Mouse (Mus musculus): ENCODE data around the gene Ildr1. TPM values are rescaled to one million over a fixed set of nuclear protein-coding genes. Genes with fewer than 3 reads are reported as not detected.

Ildr1 gene
- total RNA-seq (2021): under 1 TPM; 0.07 to 0.19 TPM
- long read RNA-seq, experiment 1: 0 reads
- long read RNA-seq, experiment 2: 0 reads

DNA sequence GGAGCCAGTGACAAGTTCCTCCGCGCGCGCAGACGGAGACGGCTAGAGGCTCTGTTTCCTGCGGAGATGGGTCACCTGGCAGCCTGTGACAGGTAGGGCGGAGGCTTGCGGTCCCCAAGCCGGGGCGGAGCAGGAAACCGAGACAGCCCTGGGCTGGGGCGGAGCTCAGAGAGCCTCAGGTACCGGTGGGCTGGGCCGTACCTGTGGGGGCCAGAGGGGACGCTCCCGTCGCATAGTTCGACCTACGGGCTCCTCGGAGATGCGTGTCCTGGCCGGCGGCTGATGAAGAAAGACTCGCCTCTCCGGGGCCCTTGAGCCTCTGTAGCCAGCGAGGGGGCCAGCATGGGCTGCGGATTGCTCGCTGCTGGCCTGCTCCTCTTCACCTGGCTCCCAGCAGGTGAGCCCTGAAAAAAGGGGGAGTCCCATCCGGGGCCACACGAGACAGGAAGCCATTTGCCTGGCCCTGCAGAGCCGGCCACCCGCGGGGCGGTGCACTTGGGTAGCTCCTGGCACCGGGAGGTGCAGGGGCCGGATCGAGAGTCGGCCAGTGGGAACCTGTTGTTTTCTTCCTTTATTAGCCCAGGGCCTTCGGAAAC is at the start of gene Ildr1:
TSS of gene Ildr1 (plus strand) at position 161 of the 596 bp plus-strand sequence.
- intact Hi-C loops (cut with DNase I): no loop called here
- DNase-seq: no peak

DNA sequence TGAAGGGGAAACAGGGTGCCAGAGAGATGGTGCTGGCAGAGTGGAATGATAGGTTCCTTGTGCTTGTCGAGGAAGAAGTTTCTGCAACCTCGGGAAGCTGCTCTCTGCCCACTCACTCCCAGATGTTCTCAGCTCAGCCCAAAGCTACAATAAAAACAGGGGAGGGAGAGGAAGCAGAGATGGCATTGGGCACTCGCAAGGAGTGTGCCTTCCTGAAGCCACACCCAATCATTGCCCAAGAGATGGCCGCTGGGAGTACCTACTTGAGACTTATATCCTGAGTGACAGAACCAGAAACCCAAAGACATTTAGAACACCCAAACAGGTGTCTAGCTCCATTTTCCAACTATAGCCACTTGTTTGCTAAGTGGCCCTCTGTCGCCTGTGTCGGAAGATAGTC is 48.7 kb upstream of the Ildr1 start:
- no peak for DNase-seq
- intact Hi-C loops (cut with DNase I): no loop called here

DNA sequence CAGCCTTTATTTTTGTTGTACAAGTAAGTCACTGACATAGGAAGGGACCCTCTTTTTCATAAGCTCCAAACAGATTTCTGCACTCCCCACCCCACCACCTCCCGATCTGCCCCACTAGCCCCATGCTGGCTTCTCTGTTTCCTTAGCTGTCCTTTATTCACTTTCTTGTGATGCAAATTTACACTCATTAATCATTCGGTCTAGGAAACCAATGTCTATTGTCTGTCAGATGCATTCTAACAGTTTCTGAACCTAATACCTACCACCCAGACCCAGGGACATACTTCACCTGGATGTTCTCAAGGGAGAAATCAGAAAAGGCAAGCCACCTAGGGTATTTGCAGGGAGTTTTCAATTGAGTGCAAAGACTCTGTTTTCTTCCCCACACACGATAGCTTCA is 44.5 kb upstream of the Ildr1 start:
- no peak for DNase-seq
- intact Hi-C loops (cut with DNase I): no loop called here

DNA sequence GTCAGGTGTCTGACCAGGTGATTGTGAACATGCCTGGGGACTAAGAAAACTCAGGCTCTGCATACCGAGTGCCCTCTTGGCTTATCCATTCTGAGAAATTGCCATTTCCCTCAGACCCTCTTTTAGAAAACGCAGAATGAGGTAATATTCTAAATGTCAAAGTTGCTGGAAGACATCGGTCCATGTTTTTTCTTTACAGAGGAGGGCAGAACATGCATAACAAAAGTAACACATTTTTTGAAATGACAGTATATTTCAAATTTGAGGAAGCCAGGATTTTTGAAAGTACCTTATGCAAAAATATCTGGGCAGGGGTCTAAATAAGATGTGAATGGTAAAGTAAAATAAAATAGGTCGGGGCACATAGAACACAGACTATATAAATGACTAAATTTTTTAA is 43.3 kb upstream of the Ildr1 start:
- no peak for DNase-seq
- intact Hi-C loops (cut with DNase I): no loop called here

DNA sequence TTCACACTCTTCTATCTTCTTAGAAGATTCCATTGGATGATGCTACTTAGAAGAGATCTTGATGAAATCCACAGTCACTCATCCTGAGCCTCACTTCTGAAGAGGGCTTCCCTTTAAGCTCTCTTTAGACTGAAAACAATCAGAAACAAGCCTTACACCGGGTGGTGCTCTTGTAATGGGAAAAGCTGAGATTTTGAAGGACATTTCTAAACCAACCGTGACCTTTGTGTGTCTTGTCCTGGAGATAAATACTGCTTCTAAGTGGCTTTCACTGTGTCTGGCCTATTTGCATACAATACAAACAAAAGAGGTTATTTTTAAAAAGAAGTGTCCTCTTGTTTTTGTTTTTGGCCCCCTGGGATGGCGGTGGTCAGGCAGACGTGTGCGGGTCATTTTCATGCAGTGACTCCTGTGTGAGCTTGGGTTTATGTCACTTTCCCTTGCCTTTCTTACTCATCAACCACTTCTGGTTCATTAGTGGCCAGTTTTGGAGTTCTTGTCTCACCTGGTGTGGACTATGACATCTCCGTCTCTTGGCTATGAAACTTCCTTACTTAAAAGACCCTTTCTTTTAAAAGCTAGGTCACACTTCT is 42.5 kb upstream of the Ildr1 start:
- DNase-seq: no peak
- intact Hi-C loops (cut with DNase I): no loop called here

DNA sequence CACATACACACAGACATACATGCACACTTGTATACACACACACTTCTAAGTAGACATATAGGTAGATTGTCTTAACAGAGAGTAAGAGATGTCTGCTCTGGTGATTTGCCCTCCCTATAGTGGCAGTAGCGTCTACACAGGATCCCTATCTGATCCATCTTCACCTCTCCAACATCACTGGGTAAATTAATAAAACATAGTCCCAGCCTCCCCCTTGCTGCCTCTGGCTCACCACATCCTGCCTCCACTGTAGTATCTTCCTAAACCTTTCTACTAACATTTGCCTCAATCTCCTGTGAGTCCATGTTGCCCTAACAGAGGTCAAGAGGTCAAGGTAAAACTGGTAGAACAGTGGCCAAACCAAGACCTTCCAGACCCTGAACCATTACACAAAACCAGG is 38.6 kb upstream of the Ildr1 start:
- DNase-seq: no peak
- intact Hi-C loops (cut with DNase I): no loop called here

DNA sequence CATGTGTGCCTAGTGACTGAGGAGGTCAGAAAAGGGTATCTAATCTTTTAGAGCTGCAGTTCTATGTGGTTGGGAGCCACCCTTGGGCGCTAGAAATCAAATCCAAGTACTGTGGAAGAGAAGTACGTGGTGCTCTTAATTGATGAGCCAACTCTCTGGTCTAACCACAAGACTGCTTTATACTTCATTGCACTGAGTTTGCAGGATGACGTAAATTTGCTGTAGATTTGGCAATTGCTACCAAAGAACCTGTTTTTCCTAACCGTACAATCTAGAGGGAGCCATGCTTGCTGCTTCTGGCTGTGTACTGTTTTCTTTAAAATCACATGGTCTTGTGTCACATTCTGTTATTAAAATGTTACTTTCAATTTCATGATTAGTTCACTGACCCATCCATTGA is 37.9 kb upstream of the Ildr1 start:
- DNase-seq: no peak
- intact Hi-C loops (cut with DNase I): no loop called here

DNA sequence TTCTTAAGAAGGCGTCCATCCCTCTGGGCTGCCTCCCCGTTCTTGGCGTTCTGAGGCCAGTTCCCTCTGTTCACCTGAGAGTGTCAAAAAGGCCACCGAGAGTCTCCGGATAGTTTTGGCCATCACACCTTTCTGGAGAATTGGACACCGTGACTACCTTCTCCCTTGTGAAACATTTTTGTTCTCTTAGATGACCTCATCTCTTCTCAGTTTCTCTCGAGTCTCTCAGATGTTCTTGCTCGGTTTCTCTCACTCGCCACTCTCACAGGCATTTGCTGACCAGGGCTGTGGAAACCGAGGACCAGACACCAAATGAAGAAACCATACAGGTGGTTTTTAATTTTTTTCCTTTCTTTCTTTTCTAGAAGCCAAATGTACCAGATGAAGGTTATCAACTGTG is 32.4 kb upstream of the Ildr1 start:
- intact Hi-C loops (cut with DNase I): no loop called here
- DNase-seq: no peak

DNA sequence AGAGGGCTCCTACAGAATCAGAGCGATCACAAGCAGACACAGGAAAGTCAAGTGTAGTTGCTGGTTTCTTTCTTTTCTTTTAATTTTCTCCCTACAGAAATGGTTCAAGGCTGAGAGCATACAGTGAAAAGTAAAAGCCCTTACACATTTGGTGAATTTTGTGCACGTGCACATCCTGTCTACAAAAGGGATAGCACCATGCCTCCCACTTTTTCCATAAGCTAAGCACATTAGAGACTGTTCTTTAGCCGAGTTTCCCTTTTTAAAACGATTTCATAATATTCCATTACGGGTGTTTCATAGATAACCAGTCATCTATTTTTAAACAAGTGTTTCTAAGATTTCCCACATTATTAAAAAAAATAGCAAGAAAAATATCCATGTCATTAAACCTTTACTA is 30.3 kb upstream of the Ildr1 start:
- intact Hi-C loops (cut with DNase I): no loop called here
- no peak for DNase-seq

DNA sequence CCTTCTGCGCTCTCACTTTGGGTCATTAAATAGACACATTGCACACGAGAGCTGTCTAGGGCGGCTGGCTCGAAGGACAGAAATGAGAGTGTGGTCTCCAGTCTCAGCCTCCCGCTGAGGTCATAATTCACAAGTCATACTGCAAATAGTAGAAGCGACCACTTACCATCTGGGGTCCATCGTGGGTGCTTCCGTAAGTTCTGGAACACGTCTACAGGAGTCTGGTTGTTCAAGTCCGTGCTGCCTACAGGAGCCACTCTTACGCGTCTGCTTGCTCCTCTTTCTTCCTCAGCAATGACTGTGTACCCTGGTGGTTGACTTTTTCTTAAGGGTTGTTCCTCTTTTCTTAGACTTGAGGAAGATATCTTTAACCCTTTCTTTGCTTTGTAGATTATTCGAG is 28.0 kb upstream of the Ildr1 start, which contains the start of gene Cd86:
TSS of gene Cd86 (minus strand) at position 300 of the 400 bp plus-strand sequence.
- DNase-seq: no peak
- intact Hi-C loops (cut with DNase I): no loop called here

DNA sequence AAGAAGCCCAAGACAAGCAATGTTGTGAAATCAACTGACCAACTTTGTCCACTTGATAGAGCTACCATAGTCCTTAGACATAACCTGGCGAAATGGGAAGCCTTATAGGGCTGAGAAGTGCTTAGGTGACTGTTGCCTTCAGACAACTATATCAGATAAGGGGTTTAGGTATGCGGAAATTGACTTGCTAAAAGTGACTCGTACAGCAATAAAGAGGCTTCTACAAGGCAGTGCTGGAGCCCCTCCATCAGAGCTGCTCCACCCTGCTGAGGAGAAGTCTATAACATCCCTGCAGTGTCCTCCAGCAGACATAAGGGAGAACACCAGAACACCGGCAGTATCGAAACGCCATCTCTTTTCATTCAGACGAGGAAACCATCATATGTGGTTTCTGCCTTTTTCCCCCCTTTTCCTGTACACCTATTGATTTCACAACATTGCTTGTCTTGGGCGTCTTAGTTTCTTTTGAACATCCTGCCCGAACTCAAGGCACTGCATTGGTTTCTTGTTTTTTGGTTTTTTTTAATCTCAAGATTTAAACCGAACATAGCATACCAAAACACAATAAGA is 27.2 kb upstream of the Ildr1 start:
- DNase-seq: no peak
- intact Hi-C loops (cut with DNase I): no loop called here

DNA sequence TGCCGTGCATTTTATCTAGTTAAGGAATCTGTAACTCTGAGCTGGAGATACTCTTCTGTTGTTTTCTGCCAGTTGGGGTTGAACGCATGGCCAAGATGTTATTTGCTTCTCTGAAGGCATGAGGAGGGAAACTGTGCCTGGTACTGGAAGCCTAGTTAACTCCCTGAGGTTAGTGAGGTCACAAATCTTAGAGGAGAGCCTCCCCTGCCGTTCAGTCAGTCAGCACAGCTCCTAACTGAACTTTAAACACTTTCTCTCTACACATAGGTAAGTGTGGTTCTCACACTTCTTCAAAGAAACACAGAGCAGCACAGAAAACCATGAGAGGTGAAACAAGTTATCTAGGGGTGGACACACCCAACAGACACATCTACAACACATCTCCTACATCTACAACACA is 23.2 kb upstream of the Ildr1 start:
- no peak for DNase-seq
- intact Hi-C loops (cut with DNase I): no loop called here

DNA sequence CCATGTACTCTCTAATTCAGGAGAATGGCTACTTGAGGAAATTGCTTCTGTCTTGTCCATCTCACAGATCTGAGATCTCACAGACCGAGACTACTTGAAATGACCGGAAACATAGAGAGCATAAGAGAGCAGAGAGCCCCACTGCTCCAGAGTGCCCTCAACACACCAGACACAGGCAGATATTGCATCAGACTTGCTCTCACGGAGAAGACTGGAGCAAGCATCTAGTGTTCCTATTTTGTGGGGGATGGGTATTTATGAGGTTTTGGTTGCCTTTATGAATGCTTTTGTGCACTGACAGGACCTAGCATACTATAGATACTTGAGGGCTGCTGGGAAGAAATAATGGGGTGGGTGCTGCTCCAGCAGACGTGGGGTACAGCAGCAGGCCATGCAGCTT is 20.6 kb upstream of the Ildr1 start:
- intact Hi-C loops (cut with DNase I): no loop called here
- DNase-seq: no peak

DNA sequence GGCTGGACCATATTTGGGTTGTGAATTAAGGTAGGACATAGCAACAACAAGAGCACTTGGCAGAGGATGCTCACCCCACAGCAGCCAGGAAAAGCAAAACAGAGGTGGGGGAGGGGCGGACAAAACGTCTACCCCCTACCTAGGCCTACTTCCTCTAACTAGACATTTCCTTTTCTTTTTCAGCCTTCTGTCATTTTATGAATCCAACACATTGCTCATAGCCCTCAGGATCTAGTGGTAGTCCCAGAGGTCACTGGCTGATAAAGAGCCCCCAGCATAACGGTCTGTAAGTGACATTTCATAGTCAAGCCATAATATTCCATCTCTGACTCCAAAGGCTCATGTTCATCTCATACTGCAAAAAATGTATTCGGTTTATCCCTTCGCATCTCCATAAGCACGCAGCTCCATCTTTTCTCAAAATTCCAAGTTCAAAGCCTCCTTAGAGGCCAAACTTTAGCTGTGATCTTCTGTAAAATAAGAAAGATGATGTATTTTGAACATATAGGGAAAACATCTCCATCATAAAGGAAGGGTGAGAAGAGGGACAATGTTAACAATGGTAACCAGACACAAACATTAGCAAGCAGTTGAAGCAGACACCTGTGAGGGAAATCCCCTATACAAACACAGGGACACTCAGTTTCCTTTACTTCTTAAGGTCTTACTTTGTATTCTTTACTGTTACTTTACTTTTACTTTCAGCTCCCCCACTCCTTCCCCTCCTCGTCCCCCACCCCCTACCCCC is 19.1 kb upstream of the Ildr1 start:
- intact Hi-C loops (cut with DNase I): no loop called here
- DNase-seq: no peak

DNA sequence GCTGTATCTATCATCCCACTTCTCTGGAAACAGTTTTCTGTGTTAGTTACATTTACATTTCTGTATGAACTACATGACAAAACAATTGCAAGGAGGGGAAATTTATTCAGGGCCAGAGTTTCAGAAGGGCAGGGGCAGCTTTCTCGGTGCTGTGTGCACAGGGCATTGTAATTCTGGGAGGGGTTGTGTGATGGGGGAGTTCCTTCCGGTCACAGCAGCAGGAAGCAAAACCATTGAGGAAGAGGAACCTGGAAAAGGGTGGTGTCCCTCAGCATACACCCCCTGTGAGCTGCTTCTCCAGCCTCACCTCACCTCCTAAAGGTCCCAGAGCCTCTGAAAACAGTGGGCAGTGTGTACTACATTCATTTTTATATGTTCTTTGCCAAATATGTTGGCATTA is 18.5 kb upstream of the Ildr1 start:
- intact Hi-C loops (cut with DNase I): no loop called here
- no peak for DNase-seq

DNA sequence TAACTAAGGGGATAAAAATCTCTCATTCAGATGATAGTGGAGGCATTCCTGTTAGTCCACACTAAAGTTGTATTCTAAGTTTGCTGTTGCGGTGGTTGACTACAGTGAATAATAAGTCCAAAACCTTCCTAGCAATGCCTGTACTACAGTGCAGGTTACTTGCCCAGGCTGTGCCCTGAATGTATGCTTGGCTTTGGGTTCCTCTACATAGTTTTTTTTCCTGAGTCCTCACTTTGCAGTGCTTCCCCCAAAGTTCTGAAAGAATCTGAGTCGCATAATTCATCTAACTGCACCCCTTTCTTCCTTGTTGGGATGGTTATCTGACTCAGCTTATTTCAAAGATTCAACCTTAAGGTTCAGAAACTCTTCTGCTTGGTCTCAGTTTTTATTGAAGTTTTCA is 17.9 kb upstream of the Ildr1 start:
- DNase-seq: no peak
- intact Hi-C loops (cut with DNase I): no loop called here

DNA sequence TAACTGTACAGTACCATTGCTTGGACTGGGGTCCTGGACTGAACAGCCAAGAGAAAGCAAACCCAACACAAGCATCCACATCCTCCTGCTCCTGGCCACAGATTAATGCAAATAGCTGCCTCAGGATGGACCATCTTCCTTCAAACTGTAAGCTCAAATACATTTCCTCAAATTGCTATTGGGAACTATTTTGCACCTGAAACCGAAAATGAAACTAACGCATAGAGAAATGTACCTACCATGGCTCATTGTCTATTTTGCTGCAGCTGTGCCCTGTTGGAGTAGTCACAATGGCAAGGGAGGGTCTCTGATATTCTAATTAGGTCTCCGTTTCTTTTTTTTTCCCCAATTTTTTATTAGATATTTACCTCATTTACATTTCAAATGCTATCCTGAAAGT is 11.9 kb upstream of the Ildr1 start:
- intact Hi-C loops (cut with DNase I): no loop called here
- no peak for DNase-seq

DNA sequence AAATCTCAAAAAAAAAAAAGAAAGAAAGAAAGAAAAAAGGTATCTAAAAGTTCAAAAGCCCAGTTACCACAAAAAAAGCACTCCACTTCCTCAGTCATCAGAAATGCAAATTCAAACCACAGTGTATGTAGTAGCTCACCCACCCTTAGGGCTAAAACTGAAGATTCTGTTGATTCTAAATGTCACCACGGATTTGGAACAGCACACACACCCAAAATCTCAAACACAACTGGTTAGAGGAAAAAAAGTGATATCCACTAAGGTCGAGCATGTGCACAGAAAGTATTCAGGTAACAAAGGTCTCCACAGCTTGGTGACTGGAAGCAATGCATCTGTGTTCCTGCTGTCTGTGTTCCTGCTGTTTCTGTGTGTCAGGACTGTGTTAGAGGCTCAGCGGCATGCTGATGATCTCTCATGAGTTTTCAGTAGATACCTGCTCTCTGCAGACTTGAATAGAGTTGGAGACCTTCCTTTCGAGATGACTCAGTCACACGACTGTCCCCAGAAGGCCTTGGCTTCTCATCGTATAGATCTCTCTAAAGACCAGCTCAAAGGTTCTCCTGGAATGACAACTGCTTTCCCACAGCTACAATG is 9.4 kb upstream of the Ildr1 start:
- DNase-seq: no peak
- intact Hi-C loops (cut with DNase I): no loop called here

DNA sequence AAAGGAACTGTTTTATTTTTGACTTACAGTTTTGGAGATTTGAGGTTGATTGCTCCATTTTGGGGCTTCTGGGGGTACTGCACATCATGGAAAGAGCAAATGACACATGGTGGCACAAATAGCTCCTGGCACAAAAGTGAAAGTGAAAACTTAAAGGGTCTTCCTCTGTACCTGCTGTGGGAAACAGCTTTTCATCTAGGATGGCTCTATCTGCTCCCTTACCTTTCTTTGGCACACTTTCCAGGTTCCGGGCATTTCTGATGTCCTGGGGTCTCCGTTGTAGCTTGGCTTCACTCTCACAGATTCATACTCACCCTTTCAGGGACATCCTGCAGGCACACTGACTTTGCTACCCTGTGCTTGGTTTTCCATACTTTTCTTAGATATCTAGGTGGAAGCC is 5.7 kb upstream of the Ildr1 start:
- intact Hi-C loops (cut with DNase I): no loop called here
- DNase-seq: no peak

DNA sequence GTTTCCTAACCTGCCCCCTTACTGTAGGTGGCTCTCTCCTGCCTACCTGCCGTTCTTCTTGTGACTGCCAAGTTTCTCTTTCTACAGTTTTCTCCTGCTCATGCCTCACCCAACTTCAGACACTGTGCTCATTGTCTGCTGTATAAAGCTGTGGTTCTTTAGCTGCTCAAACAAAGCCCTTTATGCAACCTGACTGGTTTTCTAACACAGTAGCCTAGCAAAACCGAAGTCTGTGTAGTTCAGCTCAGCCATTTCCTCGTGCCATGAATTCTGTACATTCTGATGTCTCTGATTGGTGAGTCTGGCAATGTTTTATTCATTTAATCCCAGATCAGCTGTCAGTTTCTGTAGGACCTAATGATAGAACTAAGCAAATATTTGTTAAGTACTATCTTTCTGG is 2.3 kb upstream of the Ildr1 start:
- intact Hi-C loops (cut with DNase I): no loop called here
- DNase-seq: no peak

DNA sequence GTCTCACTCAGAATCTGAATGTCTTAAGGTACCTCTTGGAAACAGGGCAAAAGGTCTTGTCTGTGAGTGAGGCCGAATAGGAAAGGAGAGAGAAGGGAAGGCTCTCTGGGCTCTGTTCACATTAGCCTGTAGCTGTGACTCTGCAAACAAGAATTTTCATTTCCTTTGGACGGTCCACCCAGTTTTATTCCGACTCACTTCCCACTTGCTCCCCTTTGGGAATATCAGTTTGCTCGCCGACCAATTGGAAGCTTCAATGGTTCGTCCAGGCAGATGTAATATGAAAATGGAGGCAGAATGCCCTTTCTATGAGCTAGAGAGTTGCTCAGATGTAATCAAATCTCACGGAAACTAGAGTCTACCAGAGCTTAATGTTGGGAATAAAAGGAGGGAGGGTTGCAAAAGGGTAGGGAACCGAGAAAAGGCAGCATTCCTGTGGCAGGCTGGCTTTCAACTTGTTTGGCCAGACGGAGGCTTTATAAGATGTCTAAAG is 1.1 kb downstream of the Ildr1 start:
- DNase-seq: no peak
- intact Hi-C loops (cut with DNase I): no loop called here
